Mouse (Mus musculus) megakaryocyte, embryonic 14.5 days (primary cell): Measurements from ENCODE around the gene Golga2.

ENCODE experiments used
- FLI1 ChIP-seq: IDR thresholded peaks from 2 replicates; pipeline ENCODE4 v1.6.1; 2012; ENCODE audit warnings: low read length, inconsistent platforms, mixed read lengths
- GATA1 ChIP-seq: IDR thresholded peaks from 3 replicates; pipeline ENCODE4 v1.6.1; 2012; ENCODE audit warnings: mixed read lengths, low read length, inconsistent platforms, borderline replicate concordance

- TF ChIP-seq FLI1 (no peak), GATA1 (no peak)
Measured at GRCm38 (mm10) chr2:32328911-32329460, 41.8 kb downstream of the Golga2 start.
